Comparison of ENCODE assay signal across 8 mouse cellular contexts in genomic region chr13:23573898-23574524, GRCm38 (mm10). TPM values are rescaled to one million over a fixed set of nuclear protein-coding genes. Genes with fewer than 3 reads are reported as not detected.
DNase-seq lines count a peak whose midpoint lies in the region; ATAC-seq lines count a peak whose summit lies in the region.
"Not testable (repeated sequence)": the region's sequence is repeated elsewhere in the genome, so short reads cannot be mapped to it uniquely, and the experiment has no call there.

Hist1h2bf (minus strand) TSS chr13:23574196.
Hist1h2ad (plus strand) TSS chr13:23574381.

- peak within 1 kb of the TSS; percentile 74 for H3K4me2 ChIP-seq in hindbrain, embryonic 13.5 days

- DNase-seq in R1 (ENCODE audit: low read depth, low spot score) = peak; percentile 100
- peak; percentile 72 to 82 for DNase-seq in cerebellum, postnatal 25 days
- DNase-seq in frontal cortex, postnatal 14 days (ENCODE audit: low spot score in 2 of 2) = peak; percentile 91 to 96
- DNase-seq in layer of hippocampus, postnatal 14 days (ENCODE audit: low spot score in 2 of 2) = peak; percentile 88 to 98
- peak; percentile 95 for DNase-seq in lung, postnatal 10 days
- peak; percentile 72 for DNase-seq in ovary, postnatal 14 days (ENCODE audit: low spot score)
- DNase-seq in thymus, postnatal 10 days (ENCODE audit: low spot score in 2 of 2) = peak; percentile 88 to 93

- peak within 1 kb of the TSS; percentile 42 for H3K4me3 ChIP-seq in hindbrain, embryonic 13.5 days

- ATAC-seq in hindbrain, embryonic 13.5 days (ENCODE audit: low FRiP score) = peak; percentile 93

- not testable (repeated sequence) for H3K36me3 ChIP-seq in hindbrain, embryonic 13.5 days

- H3K27ac ChIP-seq in hindbrain, embryonic 13.5 days = peak within 1 kb of the TSS; percentile 85

- H3K9ac ChIP-seq in hindbrain, embryonic 13.5 days = peak within 1 kb of the TSS; percentile 49; the same call in 1 of the 2 replicates

- H3K27me3 ChIP-seq in hindbrain, embryonic 13.5 days = not testable (repeated sequence)

- H3K9me3 ChIP-seq in hindbrain, embryonic 13.5 days = not testable (repeated sequence)

- under 1% methylated on average over 42 of the region's 42 CpGs for WGBS in hindbrain, embryonic 13.5 days

- peaks cover 41% of the 10 kb centered on the region for H3K4me1 ChIP-seq in hindbrain, embryonic 13.5 days (replicated peaks)

RNA-seq across cellular contexts. Expression of gene Hist1h2bf, which starts in this region (rescaled TPM):
- 1.2 and 3.0 TPM in 2 replicates for polyA plus RNA-seq in hindbrain, embryonic 13.5 days (2015; fragmentation: Nextera tagmentation; extraction: Ambion mirVana)
- 10 to 100 TPM; 32.6 to 42.1 TPM for total RNA-seq in layer of hippocampus, postnatal 14 days (2021)

RNA-seq across cellular contexts. Expression of gene Hist1h2ad, which starts in this region (rescaled TPM):
- polyA plus RNA-seq in hindbrain, embryonic 13.5 days (2015; fragmentation: Nextera tagmentation; extraction: Ambion mirVana) = 0.61 and 2.7 TPM in 2 replicates
- total RNA-seq in layer of hippocampus, postnatal 14 days (2021) = 1 to 10 TPM; 1.1 to 9.9 TPM

Comparison
In these comparisons a context has a peak if more than half of its experiments do, and no peak if none do; other contexts are left out.
1. Peak in every context shown above with its lines: DNase-seq, ATAC-seq, H3K4me3 ChIP-seq and H3K27ac ChIP-seq.